Mouse (Mus musculus): ENCODE results near the gene Coro2b. TPM values are rescaled to one million over a fixed set of nuclear protein-coding genes. Genes with fewer than 3 reads are reported as not detected.
A peak's percentile ranks its signal among the peaks of the same experiment; 100 is the strongest.

Gene Coro2b
- polyA plus RNA-seq, 1 experiment from 2014 or later, result 19.9 TPM

DNA sequence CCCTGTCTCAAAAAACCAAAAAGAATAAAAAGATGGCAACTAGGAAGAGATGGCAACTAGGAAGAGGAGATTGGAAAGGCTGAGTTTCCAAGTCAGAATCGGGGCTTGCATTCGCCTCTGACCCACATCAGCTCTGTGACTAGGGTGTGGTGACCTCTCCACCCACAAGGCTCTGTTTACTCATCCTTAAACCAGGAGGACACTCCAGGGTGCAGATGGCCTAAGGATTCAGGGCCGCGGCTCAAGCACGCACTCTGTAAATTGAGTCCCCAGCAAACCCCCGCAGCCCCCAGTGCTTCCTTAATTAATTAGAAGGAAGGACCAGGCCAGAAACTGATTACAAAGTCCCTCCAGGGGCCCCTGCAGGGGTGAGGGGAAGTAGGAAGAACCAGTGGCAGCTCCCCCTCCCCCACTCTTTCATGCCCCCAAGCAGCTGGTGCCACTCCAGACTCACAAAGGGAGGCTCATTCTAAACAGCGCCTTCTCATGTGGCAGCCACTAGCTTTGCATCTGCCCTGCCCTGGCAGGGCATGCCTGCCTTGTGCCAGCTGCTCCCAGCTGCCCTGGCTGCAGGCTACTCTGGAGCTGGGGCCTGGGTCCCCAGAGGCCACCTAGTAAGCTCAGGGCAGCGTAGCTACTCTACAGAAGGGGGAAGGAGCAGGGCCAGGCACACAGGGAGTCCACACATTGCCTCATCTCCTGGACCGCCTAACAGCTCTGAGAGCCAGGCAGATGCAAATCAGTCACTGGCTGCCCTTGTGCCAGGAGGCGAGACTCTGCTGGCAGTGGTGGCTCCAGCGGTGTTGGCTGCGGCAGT is 5.2 kb downstream of the Coro2b start:
- H3K36me3 ChIP-seq (ENCODE audit: insufficient read depth, low read length), result no peaks in the 10 kb centered on the region

GRCm38 (mm10) chr9:62528527-62528926 is 8.3 kb downstream of the Coro2b start:
- ATAC-seq (ENCODE audit: low FRiP score, low TSS enrichment), result no peak
- Histone ChIP-seq H3K4me3 (ENCODE audit: low read length) (no peak overlapping the region), H3K9me3 (ENCODE audit: low read length) (no peaks in the 10 kb centered on the region), H3K36me3 (ENCODE audit: insufficient read depth, low read length) (no peaks in the 10 kb centered on the region), H3K27ac (ENCODE audit: low read length) (no peak overlapping the region), H3K9ac (replicated peaks; ENCODE audit: low read length) (no peak overlapping the region), H3K27me3 (ENCODE audit: insufficient read depth, low read length) (no peaks in the 10 kb centered on the region), H3K4me1 (ENCODE audit: insufficient read depth, low read length) (peaks cover 50% of the 10 kb centered on the region), H3K4me2 (replicated peaks; ENCODE audit: low read depth, low read length) (no peak overlapping the region)
- WGBS, result 78% methylated on average over 11 of the region's 11 CpGs

More for the DNA sequence above, 5.2 kb downstream of the Coro2b start:
- Histone ChIP-seq H3K4me1 (ENCODE audit: insufficient read depth, low read length) (peaks cover 43% of the 10 kb centered on the region), H3K4me3 (ENCODE audit: low read length) (no peak overlapping the region), H3K27ac (ENCODE audit: low read length) (peak overlapping the region; percentile 80), H3K9ac (replicated peaks; ENCODE audit: low read length) (peak overlapping the region; percentile 56), H3K9me3 (ENCODE audit: low read length) (no peaks in the 10 kb centered on the region), H3K4me2 (replicated peaks; ENCODE audit: low read depth, low read length) (0 out of 2 replicates have a peak overlapping the region, but pooled peaks have one; percentile 7), H3K27me3 (ENCODE audit: insufficient read depth, low read length) (0 out of 2 replicates have a peak, but pooled peaks cover 5% of the 10 kb centered on the region)
- peak; percentile 77 for ATAC-seq (ENCODE audit: low FRiP score, low TSS enrichment)
- 20% methylated on average over 12 of the region's 12 CpGs for WGBS

- no peaks in the 10 kb centered on the region for H3K36me3 ChIP-seq (ENCODE audit: insufficient read depth, low read length)
- no peak overlapping the region for H3K4me2 ChIP-seq (replicated peaks; ENCODE audit: low read depth, low read length)
- H3K9ac ChIP-seq (replicated peaks; ENCODE audit: low read length), result no peak overlapping the region
- no peak overlapping the region for H3K4me3 ChIP-seq (ENCODE audit: low read length)
- peaks cover 47% of the 10 kb centered on the region for H3K4me1 ChIP-seq (ENCODE audit: insufficient read depth, low read length)
- no peak overlapping the region for H3K27ac ChIP-seq (ENCODE audit: low read length)
- no peaks in the 10 kb centered on the region for H3K9me3 ChIP-seq (ENCODE audit: low read length)
- WGBS, result 83% methylated on average over 8 of the region's 8 CpGs
- no peak for ATAC-seq (ENCODE audit: low FRiP score, low TSS enrichment)
- no peaks in the 10 kb centered on the region for H3K27me3 ChIP-seq (ENCODE audit: insufficient read depth, low read length)
These were observed 10.0 kb downstream of the Coro2b start for GRCm38 (mm10) chr9:62526858-62527257.

DNA sequence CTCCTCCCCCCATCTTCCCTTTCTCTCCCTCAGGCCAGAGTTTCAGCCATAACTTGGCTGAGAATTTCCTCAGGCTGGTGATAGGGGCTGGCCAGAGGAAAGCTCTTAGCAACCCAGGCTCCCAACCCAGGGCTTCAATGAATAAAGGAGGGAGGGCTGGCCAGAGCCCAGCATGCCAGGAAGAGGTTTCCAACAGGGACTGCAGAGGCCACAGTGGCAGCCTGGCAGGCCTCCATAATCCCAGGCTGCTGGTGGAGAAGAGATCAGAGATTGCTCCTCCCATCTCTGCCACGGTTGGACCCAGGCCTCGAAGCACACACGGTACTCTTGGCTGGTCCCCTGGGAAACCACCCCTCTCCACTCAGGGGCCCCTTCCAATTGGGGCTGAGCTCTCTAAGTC is 10.4 kb downstream of the Coro2b start:
- Histone ChIP-seq H3K27ac (ENCODE audit: low read length) (no peak overlapping the region), H3K9ac (replicated peaks; ENCODE audit: low read length) (no peak overlapping the region)

GRCm38 (mm10) chr9:62524761-62525308 is 12.0 kb downstream of the Coro2b start:
- Histone ChIP-seq H3K4me3 (ENCODE audit: low read length) (no peak overlapping the region), H3K9ac (replicated peaks; ENCODE audit: low read length) (no peak overlapping the region), H3K4me1 (ENCODE audit: insufficient read depth, low read length) (peaks cover 41% of the 10 kb centered on the region), H3K9me3 (ENCODE audit: low read length) (no peaks in the 10 kb centered on the region), H3K27me3 (ENCODE audit: insufficient read depth, low read length) (no peaks in the 10 kb centered on the region), H3K36me3 (ENCODE audit: insufficient read depth, low read length) (no peaks in the 10 kb centered on the region), H3K27ac (ENCODE audit: low read length) (no peak overlapping the region), H3K4me2 (replicated peaks; ENCODE audit: low read depth, low read length) (no peak overlapping the region)
- no peak for ATAC-seq (ENCODE audit: low FRiP score, low TSS enrichment)
- 57% methylated on average over 4 of the region's 4 CpGs for WGBS

More for the DNA sequence above, 10.4 kb downstream of the Coro2b start:
- H3K4me2 ChIP-seq (replicated peaks; ENCODE audit: low read depth, low read length), result no peak overlapping the region
- H3K4me1 ChIP-seq (ENCODE audit: insufficient read depth, low read length), result peaks cover 47% of the 10 kb centered on the region
- no peak for ATAC-seq (ENCODE audit: low FRiP score, low TSS enrichment)
- no peaks in the 10 kb centered on the region for H3K36me3 ChIP-seq (ENCODE audit: insufficient read depth, low read length)
- H3K27me3 ChIP-seq (ENCODE audit: insufficient read depth, low read length), result no peaks in the 10 kb centered on the region
- no peaks in the 10 kb centered on the region for H3K9me3 ChIP-seq (ENCODE audit: low read length)
- 41% methylated on average over 3 of the region's 3 CpGs for WGBS
- no peak overlapping the region for H3K4me3 ChIP-seq (ENCODE audit: low read length)

GRCm38 (mm10) chr9:62522791-62523471 is 13.9 kb downstream of the Coro2b start:
- peak; percentile 69 for ATAC-seq (ENCODE audit: low FRiP score, low TSS enrichment)
- Histone ChIP-seq H3K9me3 (ENCODE audit: low read length) (no peaks in the 10 kb centered on the region), H3K27me3 (ENCODE audit: insufficient read depth, low read length) (no peaks in the 10 kb centered on the region), H3K36me3 (ENCODE audit: insufficient read depth, low read length) (no peaks in the 10 kb centered on the region), H3K4me1 (ENCODE audit: insufficient read depth, low read length) (peaks cover 40% of the 10 kb centered on the region), H3K9ac (replicated peaks; ENCODE audit: low read length) (no peak overlapping the region; the same call in 1 of the 2 replicates), H3K4me3 (ENCODE audit: low read length) (no peak overlapping the region), H3K27ac (ENCODE audit: low read length) (peak overlapping the region; percentile 74), H3K4me2 (replicated peaks; ENCODE audit: low read depth, low read length) (no peak overlapping the region; the same call in 1 of the 2 replicates)
- 38% methylated on average over 15 of the region's 15 CpGs for WGBS

DNA sequence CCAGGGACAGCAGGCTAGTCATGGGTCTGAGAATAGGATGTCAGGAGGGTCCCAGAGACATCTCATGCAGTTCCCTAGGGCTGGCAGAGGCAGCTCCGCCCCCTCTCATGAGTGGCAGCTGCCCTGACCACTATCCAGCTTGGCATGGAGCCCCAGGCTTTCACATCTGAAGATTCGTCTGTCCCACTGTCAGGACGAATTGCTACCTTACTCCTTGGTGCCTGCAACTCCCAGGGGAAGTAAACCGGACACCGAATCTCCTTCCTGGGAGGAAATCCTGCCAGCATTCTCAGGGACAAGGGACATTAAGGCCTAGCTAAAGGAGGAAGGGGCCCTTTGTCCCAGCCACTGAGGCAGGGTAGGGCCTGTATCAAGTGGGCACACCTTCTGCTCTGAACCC is 14.6 kb downstream of the Coro2b start:
- no peak; the same call in 1 of the 2 replicates for ATAC-seq (ENCODE audit: low FRiP score, low TSS enrichment)
- no peaks in the 10 kb centered on the region for H3K27me3 ChIP-seq (ENCODE audit: insufficient read depth, low read length)
- no peak overlapping the region for H3K4me3 ChIP-seq (ENCODE audit: low read length)
- peaks cover 40% of the 10 kb centered on the region for H3K4me1 ChIP-seq (ENCODE audit: insufficient read depth, low read length)
- no peaks in the 10 kb centered on the region for H3K36me3 ChIP-seq (ENCODE audit: insufficient read depth, low read length)
- WGBS, result 55% methylated on average over 5 of the region's 5 CpGs
- no peaks in the 10 kb centered on the region for H3K9me3 ChIP-seq (ENCODE audit: low read length)
- H3K27ac ChIP-seq (ENCODE audit: low read length), result peak overlapping the region; percentile 74
- no peak overlapping the region; the same call in 1 of the 2 replicates for H3K9ac ChIP-seq (replicated peaks; ENCODE audit: low read length)
- H3K4me2 ChIP-seq (replicated peaks; ENCODE audit: low read depth, low read length), result no peak overlapping the region

GRCm38 (mm10) chr9:62521541-62521940 is 15.3 kb downstream of the Coro2b start:
- no peak overlapping the region for H3K4me2 ChIP-seq (replicated peaks; ENCODE audit: low read depth, low read length)
- H3K27me3 ChIP-seq (ENCODE audit: insufficient read depth, low read length), result no peaks in the 10 kb centered on the region
- H3K36me3 ChIP-seq (ENCODE audit: insufficient read depth, low read length), result no peaks in the 10 kb centered on the region
- peak overlapping the region; percentile 74 for H3K27ac ChIP-seq (ENCODE audit: low read length)
- no peak overlapping the region for H3K4me3 ChIP-seq (ENCODE audit: low read length)
- peaks cover 37% of the 10 kb centered on the region for H3K4me1 ChIP-seq (ENCODE audit: insufficient read depth, low read length)
- no peak; the same call in 1 of the 2 replicates for ATAC-seq (ENCODE audit: low FRiP score, low TSS enrichment)
- H3K9me3 ChIP-seq (ENCODE audit: low read length), result no peaks in the 10 kb centered on the region
- peak overlapping the region; percentile 22; the same call in 1 of the 2 replicates for H3K9ac ChIP-seq (replicated peaks; ENCODE audit: low read length)
- 39% methylated on average over 9 of the region's 9 CpGs for whole genome bisulfite sequencing

GRCm38 (mm10) chr9:62520933-62521332 is 15.9 kb downstream of the Coro2b start:
- Histone ChIP-seq H3K4me3 (ENCODE audit: low read length) (no peak overlapping the region), H3K27ac (ENCODE audit: low read length) (peak overlapping the region; percentile 74; the same call in 1 of the 2 replicates), H3K9ac (replicated peaks; ENCODE audit: low read length) (peak overlapping the region; percentile 22; the same call in 1 of the 2 replicates), H3K36me3 (ENCODE audit: insufficient read depth, low read length) (no peaks in the 10 kb centered on the region), H3K4me2 (replicated peaks; ENCODE audit: low read depth, low read length) (no peak overlapping the region), H3K4me1 (ENCODE audit: insufficient read depth, low read length) (peaks cover 32% of the 10 kb centered on the region), H3K27me3 (ENCODE audit: insufficient read depth, low read length) (no peaks in the 10 kb centered on the region), H3K9me3 (ENCODE audit: low read length) (no peaks in the 10 kb centered on the region)
- WGBS, result 66% methylated on average over 9 of the region's 9 CpGs
- ATAC-seq (ENCODE audit: low FRiP score, low TSS enrichment), result no peak
